Mouse (Mus musculus): Measurements from ENCODE around the gene Bcorl1. TPM values are rescaled to one million over a fixed set of nuclear protein-coding genes. Genes with fewer than 3 reads are reported as not detected.
"Not testable (repeated sequence)": the region's sequence is repeated elsewhere in the genome, so short reads cannot be mapped to it uniquely, and the experiment has no call there.

The Bcorl1 gene
- total RNA-seq, 2 experiments from 2014 or later: 20.3 to 20.4 TPM

GRCm38 (mm10) chrX:48429538-48429937, 88.4 kb downstream of the Bcorl1 start:
- H3K27ac ChIP-seq: no peak overlapping the region
- TF ChIP-seq CTCF (IDR thresholded peaks at IDR 0.05): no peak; the same call in 1 of the 2 replicates
- H3K4me3 ChIP-seq: no peak overlapping the region
- intact Hi-C loops (cut with DNase I): no loop called here
- no peak for DNase-seq (ENCODE audit: extremely low spot score in 1 of 2, low spot score in 2 of 2)

DNA sequence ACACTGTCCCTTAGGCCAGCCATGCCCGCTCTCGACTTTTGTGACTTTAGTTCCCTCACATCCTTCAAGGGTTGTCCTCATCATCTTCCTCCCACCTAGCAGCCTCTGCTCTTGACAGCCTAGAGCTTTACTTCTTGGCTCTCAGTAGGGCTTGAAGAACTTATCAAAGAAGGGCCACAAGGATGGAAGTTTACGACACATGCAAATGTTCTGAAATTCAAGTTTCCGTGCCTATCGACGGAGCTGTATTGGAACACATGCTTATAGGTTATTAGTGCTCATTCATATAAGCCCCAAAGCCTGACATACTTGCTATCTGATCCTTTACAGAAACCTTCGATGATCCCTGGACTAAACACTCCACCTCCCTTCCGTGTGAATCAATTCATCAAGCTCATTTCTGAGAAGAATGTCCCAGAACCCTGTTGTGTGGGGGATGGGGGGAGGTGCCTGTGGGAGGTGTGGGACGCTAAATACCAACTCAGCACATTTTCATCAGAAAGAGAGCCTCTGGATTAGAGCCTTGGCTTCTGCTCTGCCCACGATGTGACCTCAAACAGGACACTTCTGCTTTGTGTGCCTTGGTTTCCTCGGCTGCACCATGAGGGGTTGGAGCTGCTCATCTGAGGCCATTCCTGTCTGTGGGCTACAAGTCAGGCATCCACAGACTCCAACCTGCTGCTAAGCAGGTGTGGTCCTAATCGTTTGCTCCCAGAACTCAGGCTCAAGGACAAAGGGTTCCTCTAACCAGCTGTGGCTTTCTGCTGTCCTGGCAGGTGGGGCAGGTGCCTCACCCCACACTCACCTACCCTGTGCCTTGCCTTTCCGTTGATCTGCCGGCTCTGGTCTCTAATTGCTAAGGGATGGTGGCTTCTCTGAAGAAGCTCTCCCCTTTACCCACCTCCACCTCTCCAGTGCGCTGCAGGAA, 91.7 kb downstream of the Bcorl1 start:
- TF ChIP-seq CTCF (IDR thresholded peaks at IDR 0.05): no peak
- intact Hi-C loops (cut with DNase I): no loop called here
- H3K27ac ChIP-seq: no peak overlapping the region
- H3K4me3 ChIP-seq: no peak overlapping the region
- no peak for DNase-seq (ENCODE audit: extremely low spot score in 1 of 2, low spot score in 2 of 2)

- intact Hi-C loops (cut with DNase I): no loop called here
- no peak for DNase-seq (ENCODE audit: extremely low spot score in 1 of 2, low spot score in 2 of 2)
These were observed 92.4 kb downstream of the Bcorl1 start for GRCm38 (mm10) chrX:48433527-48433899.

GRCm38 (mm10) chrX:48434251-48434650, 93.1 kb downstream of the Bcorl1 start:
- TF ChIP-seq CTCF (IDR thresholded peaks at IDR 0.05): no peak
- no peak for DNase-seq (ENCODE audit: extremely low spot score in 1 of 2, low spot score in 2 of 2)
- intact Hi-C loops (cut with DNase I): no loop called here
- no peak overlapping the region for H3K4me3 ChIP-seq
- no peak overlapping the region for H3K27ac ChIP-seq

More at GRCm38 (mm10) chrX:48433527-48433899, 92.4 kb downstream of the Bcorl1 start:
- no peak for TF ChIP-seq CTCF (IDR thresholded peaks at IDR 0.05)
- Histone ChIP-seq H3K27ac (no peak overlapping the region), H3K4me3 (no peak overlapping the region)

DNA sequence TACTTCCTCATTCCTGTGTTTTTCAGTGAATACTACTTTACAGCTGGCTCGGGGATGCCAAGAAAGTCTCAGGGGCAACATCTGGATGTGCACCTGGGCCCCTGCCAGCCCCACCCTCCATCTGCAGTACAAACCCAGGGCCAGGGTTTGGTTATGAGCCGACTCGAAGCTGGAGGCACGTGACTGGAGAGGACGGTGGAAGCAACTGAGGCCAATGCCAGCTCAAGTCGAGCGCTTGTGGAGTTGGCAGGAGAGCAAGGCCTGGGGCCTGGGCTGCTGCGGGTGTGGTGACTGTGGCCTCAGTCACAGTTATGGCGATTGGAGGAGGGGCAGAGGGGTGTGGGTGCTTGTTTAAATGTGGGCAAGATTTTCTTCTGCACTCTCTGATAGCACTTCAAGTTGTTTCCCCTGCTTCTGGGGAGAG, 94.3 kb downstream of the Bcorl1 start:
- TF ChIP-seq CTCF (IDR thresholded peaks at IDR 0.05): no peak
- DNase-seq (ENCODE audit: extremely low spot score in 1 of 2, low spot score in 2 of 2): no peak
- H3K27ac ChIP-seq: no peak overlapping the region
- no peak overlapping the region for H3K4me3 ChIP-seq
- intact Hi-C loops (cut with DNase I): no loop called here

GRCm38 (mm10) chrX:48436082-48436481, 94.9 kb downstream of the Bcorl1 start:
- DNase-seq (ENCODE audit: extremely low spot score in 1 of 2, low spot score in 2 of 2); H3K4me3 ChIP-seq; intact Hi-C loops (cut with DNase I); H3K27ac ChIP-seq: not testable (repeated sequence)

- TF ChIP-seq CTCF (IDR thresholded peaks at IDR 0.05): no peak
- intact Hi-C loops (cut with DNase I): no loop called here
- Histone ChIP-seq H3K27ac (no peak overlapping the region), H3K4me3 (no peak overlapping the region)
- DNase-seq (ENCODE audit: extremely low spot score in 1 of 2, low spot score in 2 of 2): no peak
These were observed 97.9 kb downstream of the Bcorl1 start for GRCm38 (mm10) chrX:48439036-48439435.

DNA sequence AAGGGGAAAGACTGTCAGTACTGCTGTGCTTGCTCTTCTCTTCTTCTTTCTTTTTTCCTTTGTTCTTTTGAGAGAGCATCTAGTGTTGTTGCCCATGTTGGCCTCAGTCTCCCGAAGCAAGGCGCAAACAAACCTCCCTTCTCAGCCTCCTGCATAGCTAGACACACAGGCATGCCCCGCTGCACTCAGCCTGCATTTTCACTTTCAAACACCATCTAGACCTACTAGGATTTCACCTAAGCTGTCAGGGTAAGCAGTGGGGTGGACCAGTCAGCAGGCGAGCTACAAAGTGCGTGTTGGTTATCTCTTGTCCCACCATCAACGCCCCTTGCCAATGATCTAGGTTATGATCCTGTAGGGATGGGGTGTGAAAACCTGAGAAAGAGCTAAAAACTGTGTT, 100.4 kb downstream of the Bcorl1 start:
- TF ChIP-seq CTCF (IDR thresholded peaks at IDR 0.05): no peak
- DNase-seq (ENCODE audit: extremely low spot score in 1 of 2, low spot score in 2 of 2): no peak
- H3K4me3 ChIP-seq: no peak overlapping the region
- intact Hi-C loops (cut with DNase I): no loop called here
- H3K27ac ChIP-seq: no peak overlapping the region

DNA sequence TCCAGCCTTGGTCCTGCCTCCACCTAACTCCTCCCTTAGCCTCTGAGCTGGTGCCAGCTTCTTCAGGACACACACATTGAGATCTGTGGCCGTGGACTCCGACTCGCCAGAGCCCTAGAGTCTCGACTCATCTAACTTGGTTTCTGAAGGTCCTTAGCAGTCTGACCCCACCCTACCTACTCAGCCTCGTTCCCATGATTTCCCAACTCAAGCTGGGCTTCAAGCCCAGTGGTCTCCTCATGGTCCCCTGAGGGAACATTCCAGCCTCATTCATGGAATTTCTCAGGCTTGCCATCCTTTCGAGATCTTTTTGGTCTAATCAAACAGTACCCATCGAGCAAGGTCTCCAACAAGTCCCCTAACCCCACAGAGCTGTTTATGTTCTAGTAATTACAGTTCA, 100.8 kb downstream of the Bcorl1 start:
- TF ChIP-seq CTCF (IDR thresholded peaks at IDR 0.05): no peak
- Histone ChIP-seq H3K27ac (no peak overlapping the region), H3K4me3 (no peak overlapping the region)
- no peak for DNase-seq (ENCODE audit: extremely low spot score in 1 of 2, low spot score in 2 of 2)
- intact Hi-C loops (cut with DNase I): no loop called here

- DNase-seq (ENCODE audit: extremely low spot score in 1 of 2, low spot score in 2 of 2): no peak
- intact Hi-C loops (cut with DNase I): no loop called here
These were observed 103.5 kb downstream of the Bcorl1 start for GRCm38 (mm10) chrX:48444677-48445076.

GRCm38 (mm10) chrX:48449646-48450045, 108.5 kb downstream of the Bcorl1 start:
- intact Hi-C loops (cut with DNase I): no loop called here
- TF ChIP-seq CTCF (IDR thresholded peaks at IDR 0.05): no peak

More at GRCm38 (mm10) chrX:48444677-48445076, 103.5 kb downstream of the Bcorl1 start:
- Histone ChIP-seq H3K27ac (no peak overlapping the region), H3K4me3 (no peak overlapping the region)
- TF ChIP-seq CTCF (IDR thresholded peaks at IDR 0.05): no peak

GRCm38 (mm10) chrX:48452231-48452890, 111.2 kb downstream of the Bcorl1 start:
- TF ChIP-seq CTCF (IDR thresholded peaks at IDR 0.05): no peak
- no peak for DNase-seq (ENCODE audit: extremely low spot score in 1 of 2, low spot score in 2 of 2)
- intact Hi-C loops (cut with DNase I): no loop called here
- Histone ChIP-seq H3K27ac (no peak overlapping the region), H3K4me3 (no peak overlapping the region)

More at GRCm38 (mm10) chrX:48449646-48450045, 108.5 kb downstream of the Bcorl1 start:
- H3K27ac ChIP-seq: no peak overlapping the region
- no peak overlapping the region for H3K4me3 ChIP-seq
- no peak for DNase-seq (ENCODE audit: extremely low spot score in 1 of 2, low spot score in 2 of 2)

Measured in left cerebral cortex, adult 2 months (tissue).